Mouse (Mus musculus): Measurements from ENCODE around the gene Prrc2b.
A peak's percentile ranks its signal among the peaks of the same experiment; 100 is the strongest.

Prrc2b gene

GRCm38 (mm10) chr2:32137667-32138266 lies 13.1 kb upstream of the Prrc2b start:
- peak; percentile 98 for DNase-seq

DNA sequence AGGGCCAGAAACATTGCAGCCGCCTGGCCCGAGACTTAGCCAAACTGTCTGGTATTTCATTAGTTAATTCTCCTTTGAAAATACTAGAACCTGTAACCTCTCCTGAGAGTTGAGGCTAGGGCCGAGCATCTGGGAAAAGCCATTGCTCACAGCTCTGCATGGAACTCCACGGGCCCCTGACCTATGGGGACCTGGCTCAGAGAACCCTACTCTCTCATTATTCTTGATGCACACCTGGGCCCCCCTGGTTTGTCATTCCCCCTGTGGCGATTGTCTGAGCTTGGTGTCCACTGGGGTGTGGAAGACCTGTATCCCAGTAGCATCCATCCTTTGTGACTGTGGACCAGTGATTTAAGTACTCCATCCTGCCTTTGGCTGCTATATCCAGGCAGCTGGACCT lies 11.5 kb upstream of the Prrc2b start:
- DNase-seq = no peak

GRCm38 (mm10) chr2:32140498-32140934 lies 10.4 kb upstream of the Prrc2b start:
- peak; percentile 87 for DNase-seq

GRCm38 (mm10) chr2:32141602-32142001 lies 9.3 kb upstream of the Prrc2b start:
- no peak for DNase-seq

DNA sequence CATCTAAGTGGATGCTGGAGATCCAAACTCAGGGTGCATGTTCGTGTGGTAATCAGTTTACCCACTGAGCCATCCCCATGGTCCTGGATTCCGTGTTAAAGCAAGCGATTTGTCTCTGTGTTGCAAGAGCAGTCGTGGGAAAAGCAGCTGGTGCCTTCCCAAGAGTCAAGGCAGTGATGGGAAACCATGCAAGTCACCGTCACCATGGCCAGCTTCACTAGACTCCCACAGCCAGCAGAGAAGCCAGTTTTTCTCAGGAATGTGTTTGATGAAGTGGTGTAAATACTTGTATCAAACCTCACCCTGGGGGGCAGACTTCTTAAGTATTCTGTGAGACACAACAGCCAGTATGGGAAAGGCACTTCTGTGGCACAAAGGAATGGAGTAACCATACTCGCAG lies 8.5 kb upstream of the Prrc2b start:
- no peak for DNase-seq

DNA sequence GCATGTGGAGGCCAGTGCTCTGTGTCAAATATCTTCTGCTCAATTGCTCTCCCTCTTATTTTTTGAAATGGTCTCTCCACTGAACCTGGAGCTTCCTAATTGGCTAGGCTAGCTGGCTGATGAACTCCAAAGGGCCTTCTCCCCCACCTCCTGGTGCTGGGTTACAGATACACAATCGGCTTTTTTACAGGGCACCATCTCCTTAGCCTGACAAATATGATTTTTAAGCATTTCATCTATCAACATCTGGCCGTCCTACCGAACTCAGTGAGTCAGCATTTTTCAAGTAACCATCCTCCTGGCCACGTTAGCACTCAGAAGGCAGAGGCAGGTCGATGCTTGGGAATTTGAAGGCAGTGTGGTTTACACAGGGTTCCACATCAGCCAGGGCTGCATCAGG lies 6.2 kb upstream of the Prrc2b start:
- DNase-seq = no peak

- DNase-seq = no peak
Observed at GRCm38 (mm10) chr2:32146617-32147162, 4.2 kb upstream of the Prrc2b start.

DNA sequence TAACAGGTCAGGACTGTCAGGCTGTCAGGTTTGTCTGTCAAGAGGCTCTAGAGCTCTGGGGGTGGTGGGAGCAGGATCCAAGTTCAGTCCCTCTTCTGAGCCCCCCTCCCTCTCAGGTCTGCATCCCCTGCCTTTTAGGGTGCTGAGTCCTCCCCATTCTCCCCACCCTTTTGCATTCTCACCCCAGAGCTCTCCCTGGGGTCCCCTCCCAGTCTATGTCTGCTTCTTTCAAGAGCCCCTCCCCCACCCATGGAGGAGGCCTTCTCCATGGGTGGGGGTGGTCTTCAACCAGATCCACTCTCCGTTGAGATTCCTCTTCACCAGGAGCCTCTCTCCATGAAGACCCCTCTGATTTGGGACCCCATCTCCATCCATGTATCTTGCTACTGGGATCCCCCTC lies 747 bp upstream of the Prrc2b start:
- DNase-seq = no peak

DNA sequence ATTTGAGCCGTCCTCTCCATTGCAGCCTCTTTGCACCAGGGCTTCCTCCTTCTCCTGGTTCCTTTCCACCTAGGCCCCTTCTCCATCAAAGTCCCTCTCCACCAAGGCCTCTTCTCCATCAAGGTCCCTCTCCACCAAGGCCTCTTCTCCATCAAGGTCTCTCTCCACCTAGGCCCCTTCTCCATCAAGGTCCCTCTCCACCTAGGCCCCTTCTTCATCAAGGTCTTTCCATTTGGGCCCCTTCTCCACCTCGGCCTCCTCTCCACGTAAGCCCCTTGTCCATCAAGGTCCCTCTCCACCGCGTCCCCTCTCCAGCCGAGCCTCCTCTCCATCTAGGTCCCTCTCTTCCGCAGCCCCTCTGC lies 339 bp upstream of the Prrc2b start:
- DNase-seq = no peak

- DNase-seq = peak; percentile 52
Observed at GRCm38 (mm10) chr2:32151660-32152366, 931 bp downstream of the Prrc2b start.

- peak; percentile 12 for DNase-seq
Observed at GRCm38 (mm10) chr2:32152367-32153034, 1.6 kb downstream of the Prrc2b start.

- DNase-seq = peak; percentile 82
Observed at GRCm38 (mm10) chr2:32153041-32153790, 2.3 kb downstream of the Prrc2b start.

DNA sequence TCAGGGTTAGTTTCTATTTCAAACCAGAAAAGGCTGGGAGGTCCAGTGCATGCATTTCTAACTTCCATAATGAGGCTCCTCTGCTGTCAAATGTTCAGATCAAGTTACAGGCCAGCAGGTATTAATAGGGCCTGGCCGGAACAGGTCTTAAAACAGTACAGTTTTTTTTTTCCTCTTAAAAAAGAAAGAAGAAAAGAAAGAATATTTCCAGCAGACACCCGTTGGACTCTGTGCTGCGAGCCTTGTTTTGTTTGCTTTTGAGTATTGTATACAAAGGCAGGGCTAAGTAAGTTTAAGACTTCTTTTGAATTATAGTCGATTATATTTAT lies 2.9 kb downstream of the Prrc2b start:
- DNase-seq = peak; percentile 32

GRCm38 (mm10) chr2:32154334-32154997 lies 3.6 kb downstream of the Prrc2b start:
- DNase-seq = no peak

- DNase-seq = peak; percentile 11
Observed at GRCm38 (mm10) chr2:32154998-32155541, 4.2 kb downstream of the Prrc2b start.

- DNase-seq = no peak
Observed at GRCm38 (mm10) chr2:32155614-32156013, 4.7 kb downstream of the Prrc2b start.

DNA sequence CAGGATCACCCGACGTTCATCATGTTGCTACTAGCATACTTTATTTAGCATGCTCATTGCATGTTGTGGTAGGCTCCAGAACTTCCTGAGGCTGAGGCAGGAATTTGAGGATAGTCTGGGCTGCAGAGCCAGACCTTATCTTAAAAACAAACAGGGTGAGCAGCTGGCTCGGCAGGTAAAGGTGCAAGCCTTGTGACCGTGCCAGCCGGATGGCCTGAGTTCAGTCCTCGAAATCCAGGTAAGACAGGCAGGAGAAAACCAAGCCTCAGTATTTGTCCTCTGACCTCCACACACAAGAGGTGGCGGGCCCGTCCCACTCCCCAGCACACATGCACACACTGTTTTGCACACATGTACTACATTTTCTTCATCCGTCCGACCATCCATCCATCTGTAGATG lies 5.8 kb downstream of the Prrc2b start:
- no peak for DNase-seq

GRCm38 (mm10) chr2:32157328-32157727 lies 6.4 kb downstream of the Prrc2b start:
- no peak for DNase-seq

- peak; percentile 53 for DNase-seq
Observed at GRCm38 (mm10) chr2:32158616-32159239, 7.8 kb downstream of the Prrc2b start.

DNA sequence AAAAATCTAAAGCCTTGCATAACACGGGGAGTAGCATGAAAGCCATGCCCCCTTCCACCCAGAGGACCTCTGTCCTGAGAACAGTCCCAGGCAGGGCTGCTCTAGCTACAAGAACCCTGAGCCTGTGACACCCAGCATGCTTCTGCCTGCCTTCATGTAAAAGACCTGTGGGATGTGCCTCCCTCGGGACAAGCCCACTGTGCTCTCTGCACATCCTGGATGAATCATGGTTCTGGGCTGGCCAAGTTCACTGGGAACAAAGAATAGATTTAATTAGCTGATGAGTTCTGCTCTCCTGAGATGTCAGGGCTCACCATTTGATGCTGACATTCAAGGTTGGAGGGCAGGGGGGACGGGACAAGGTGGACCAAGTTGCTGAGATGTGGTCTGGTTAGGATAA lies 9.6 kb downstream of the Prrc2b start:
- DNase-seq = no peak

GRCm38 (mm10) chr2:32160967-32161366 lies 10.1 kb downstream of the Prrc2b start:
- DNase-seq = no peak

GRCm38 (mm10) chr2:32162102-32162501 lies 11.2 kb downstream of the Prrc2b start:
- no peak for DNase-seq
